Mouse (Mus musculus): ENCODE measurements around the gene Gckr.

DNA sequence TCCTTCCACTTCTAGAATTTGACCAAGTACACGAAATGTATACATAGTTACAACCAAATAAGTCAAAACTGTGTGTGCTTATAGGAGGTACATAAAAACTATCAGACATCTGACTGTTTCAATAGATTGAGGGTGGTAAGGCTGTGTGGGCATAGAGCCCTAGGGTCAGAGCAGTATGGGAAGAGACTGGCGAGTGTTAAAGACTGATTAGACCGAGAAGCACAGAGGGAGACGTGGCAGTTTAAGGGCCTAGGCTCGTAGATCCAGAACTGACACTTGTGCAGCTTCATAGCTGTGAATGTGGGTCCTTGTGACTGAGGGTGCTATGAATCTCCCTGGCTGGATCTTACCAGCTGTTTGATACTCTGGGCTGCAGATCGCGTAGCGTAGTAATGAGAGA is 42.3 kb upstream of the Gckr start:
- TF ChIP-seq CTCF (conservative IDR thresholded peaks at IDR 0.05; ENCODE audit: low read length) (no peak), NANOG (IDR thresholded peaks at IDR 0.05; ENCODE audit: borderline replicate concordance, low read length) (no peak), POU5F1 (IDR thresholded peaks at IDR 0.05; ENCODE audit: borderline replicate concordance, low read length) (no peak)
